Mouse (Mus musculus): Measurements from ENCODE around the gene Twf1. TPM values are rescaled to one million over a fixed set of nuclear protein-coding genes. Genes with fewer than 3 reads are reported as not detected.

Twf1 gene
- total RNA-seq (2014; fragmentation: Nextera tagmentation) (45.6 and 47.5 TPM in 2 replicates), total RNA-seq (2017) (25.4 and 28.9 TPM in 2 replicates), polyA plus RNA-seq (2012) (3.9 and 6.6 TPM in 2 replicates)

- TF ChIP-seq POLR2AphosphoS5 (IDR thresholded peaks at IDR 0.05; ENCODE audit: insufficient replicate concordance, low read depth, low read length): no peak
- TF ChIP-seq CTCF (IDR thresholded peaks at IDR 0.05; ENCODE audit: low read depth, low read length): no peak
- TF ChIP-seq GATA2 (IDR thresholded peaks at IDR 0.05; ENCODE audit: borderline replicate concordance, low read depth, low read length): no peak
- TF ChIP-seq GATA1 (IDR thresholded peaks at IDR 0.05; ENCODE audit: borderline replicate concordance, low read length): no peak
- no peak for TF ChIP-seq TAL1 (conservative IDR thresholded peaks at IDR 0.05; ENCODE audit: low read depth, low read length)
- H3K27me3 ChIP-seq (ENCODE audit: insufficient read depth, low read length): no peaks in the 10 kb centered on the region
- peaks cover 7% of the 10 kb centered on the region for H3K4me1 ChIP-seq (ENCODE audit: insufficient read depth, low read depth, low read length)
- peak; percentile 93 for DNase-seq (ENCODE audit: low spot score)
- no peaks in the 10 kb centered on the region for H3K9me3 ChIP-seq (replicated peaks)
- peak; percentile 89 for ATAC-seq (ENCODE audit: extremely low read depth, insufficient number of reproducible peaks, low FRiP score, poor library complexity, severe bottlenecking)
- H3K4me3 ChIP-seq (ENCODE audit: low read depth, low read length): peak within 1 kb of the TSS; percentile 98
- peaks cover 22% of the 10 kb centered on the region for H3K36me3 ChIP-seq (replicated peaks)
These were observed at the start of gene Twf1 for GRCm38 (mm10) chr15:94589219-94590075. TSS of gene Twf1 (minus strand) at chr15:94589889.

- peaks cover 8% of the 10 kb centered on the region; the same call in 1 of the 2 replicates for H3K9me3 ChIP-seq (replicated peaks)
- H3K4me3 ChIP-seq (ENCODE audit: low read depth, low read length): no peak overlapping the region
- no peaks in the 10 kb centered on the region for H3K27me3 ChIP-seq (ENCODE audit: insufficient read depth, low read length)
- TF ChIP-seq GATA2 (IDR thresholded peaks at IDR 0.05; ENCODE audit: borderline replicate concordance, low read depth, low read length) (no peak), GATA1 (IDR thresholded peaks at IDR 0.05; ENCODE audit: borderline replicate concordance, low read length) (no peak), TAL1 (conservative IDR thresholded peaks at IDR 0.05; ENCODE audit: low read depth, low read length) (no peak), POLR2AphosphoS5 (IDR thresholded peaks at IDR 0.05; ENCODE audit: insufficient replicate concordance, low read depth, low read length) (no peak), CTCF (IDR thresholded peaks at IDR 0.05; ENCODE audit: low read depth, low read length) (no peak)
- no peaks in the 10 kb centered on the region for H3K36me3 ChIP-seq (replicated peaks)
- DNase-seq (ENCODE audit: low spot score) (no peak), ATAC-seq (ENCODE audit: extremely low read depth, insufficient number of reproducible peaks, low FRiP score, poor library complexity, severe bottlenecking) (no peak)
- H3K4me1 ChIP-seq (ENCODE audit: insufficient read depth, low read depth, low read length): no peaks in the 10 kb centered on the region
These were observed 49.4 kb upstream of the Twf1 start for GRCm38 (mm10) chr15:94639126-94639525.

GRCm38 (mm10) chr15:94638207-94638606 is 48.5 kb upstream of the Twf1 start:
- Histone ChIP-seq H3K4me1 (ENCODE audit: insufficient read depth, low read depth, low read length) (no peaks in the 10 kb centered on the region), H3K4me3 (ENCODE audit: low read depth, low read length) (no peak overlapping the region), H3K36me3 (replicated peaks) (no peaks in the 10 kb centered on the region), H3K9me3 (replicated peaks) (peaks cover 9% of the 10 kb centered on the region), H3K27me3 (ENCODE audit: insufficient read depth, low read length) (no peaks in the 10 kb centered on the region)
- DNase-seq (ENCODE audit: low spot score) (no peak), ATAC-seq (ENCODE audit: extremely low read depth, insufficient number of reproducible peaks, low FRiP score, poor library complexity, severe bottlenecking) (no peak)
- TF ChIP-seq POLR2AphosphoS5 (IDR thresholded peaks at IDR 0.05; ENCODE audit: insufficient replicate concordance, low read depth, low read length) (no peak), GATA1 (IDR thresholded peaks at IDR 0.05; ENCODE audit: borderline replicate concordance, low read length) (no peak), TAL1 (conservative IDR thresholded peaks at IDR 0.05; ENCODE audit: low read depth, low read length) (no peak), CTCF (IDR thresholded peaks at IDR 0.05; ENCODE audit: low read depth, low read length) (no peak), GATA2 (IDR thresholded peaks at IDR 0.05; ENCODE audit: borderline replicate concordance, low read depth, low read length) (no peak)

GRCm38 (mm10) chr15:94634524-94634923 is 44.8 kb upstream of the Twf1 start:
- no peaks in the 10 kb centered on the region for H3K27me3 ChIP-seq (ENCODE audit: insufficient read depth, low read length)
- TF ChIP-seq POLR2AphosphoS5 (IDR thresholded peaks at IDR 0.05; ENCODE audit: insufficient replicate concordance, low read depth, low read length): no peak
- no peak for TF ChIP-seq CTCF (IDR thresholded peaks at IDR 0.05; ENCODE audit: low read depth, low read length)
- no peak for TF ChIP-seq TAL1 (conservative IDR thresholded peaks at IDR 0.05; ENCODE audit: low read depth, low read length)
- no peak for TF ChIP-seq GATA1 (IDR thresholded peaks at IDR 0.05; ENCODE audit: borderline replicate concordance, low read length)
- H3K9me3 ChIP-seq (replicated peaks): peaks cover 13% of the 10 kb centered on the region
- ATAC-seq (ENCODE audit: extremely low read depth, insufficient number of reproducible peaks, low FRiP score, poor library complexity, severe bottlenecking): no peak
- no peak for DNase-seq (ENCODE audit: low spot score)
- H3K4me1 ChIP-seq (ENCODE audit: insufficient read depth, low read depth, low read length): no peaks in the 10 kb centered on the region
- no peaks in the 10 kb centered on the region for H3K36me3 ChIP-seq (replicated peaks)
- no peak overlapping the region for H3K4me3 ChIP-seq (ENCODE audit: low read depth, low read length)

- TF ChIP-seq GATA1 (IDR thresholded peaks at IDR 0.05; ENCODE audit: borderline replicate concordance, low read length): no peak
- no peak for TF ChIP-seq CTCF (IDR thresholded peaks at IDR 0.05; ENCODE audit: low read depth, low read length)
- TF ChIP-seq GATA2 (IDR thresholded peaks at IDR 0.05; ENCODE audit: borderline replicate concordance, low read depth, low read length): no peak
- no peak for TF ChIP-seq TAL1 (conservative IDR thresholded peaks at IDR 0.05; ENCODE audit: low read depth, low read length)
- TF ChIP-seq POLR2AphosphoS5 (IDR thresholded peaks at IDR 0.05; ENCODE audit: insufficient replicate concordance, low read depth, low read length): no peak
- Histone ChIP-seq H3K4me1 (ENCODE audit: insufficient read depth, low read depth, low read length) (no peaks in the 10 kb centered on the region), H3K4me3 (ENCODE audit: low read depth, low read length) (no peak overlapping the region), H3K27me3 (ENCODE audit: insufficient read depth, low read length) (no peaks in the 10 kb centered on the region), H3K9me3 (replicated peaks) (peaks cover 31% of the 10 kb centered on the region), H3K36me3 (replicated peaks) (no peaks in the 10 kb centered on the region)
- no peak for ATAC-seq (ENCODE audit: extremely low read depth, insufficient number of reproducible peaks, low FRiP score, poor library complexity, severe bottlenecking)
- DNase-seq (ENCODE audit: low spot score): no peak
These were observed 40.9 kb upstream of the Twf1 start for GRCm38 (mm10) chr15:94630553-94630952.

GRCm38 (mm10) chr15:94628830-94629601 is 39.3 kb upstream of the Twf1 start, which contains the start of gene Tmem117:
TSS of gene Tmem117 (plus strand) at chr15:94629232.
- no peak for DNase-seq (ENCODE audit: low spot score)
- TF ChIP-seq CTCF (IDR thresholded peaks at IDR 0.05; ENCODE audit: low read depth, low read length): no peak
- no peak for TF ChIP-seq POLR2AphosphoS5 (IDR thresholded peaks at IDR 0.05; ENCODE audit: insufficient replicate concordance, low read depth, low read length)
- no peak for TF ChIP-seq GATA1 (IDR thresholded peaks at IDR 0.05; ENCODE audit: borderline replicate concordance, low read length)
- Histone ChIP-seq H3K9me3 (replicated peaks) (peaks cover 29% of the 10 kb centered on the region), H3K4me3 (ENCODE audit: low read depth, low read length) (no peak within 1 kb of the TSS), H3K27me3 (ENCODE audit: insufficient read depth, low read length) (no peaks in the 10 kb centered on the region), H3K4me1 (ENCODE audit: insufficient read depth, low read depth, low read length) (no peaks in the 10 kb centered on the region), H3K36me3 (replicated peaks) (no peaks in the 10 kb centered on the region)
- no peak for ATAC-seq (ENCODE audit: extremely low read depth, insufficient number of reproducible peaks, low FRiP score, poor library complexity, severe bottlenecking)
